22 mouse cellular contexts compared by ENCODE assay signal in the genomic region with DNA sequence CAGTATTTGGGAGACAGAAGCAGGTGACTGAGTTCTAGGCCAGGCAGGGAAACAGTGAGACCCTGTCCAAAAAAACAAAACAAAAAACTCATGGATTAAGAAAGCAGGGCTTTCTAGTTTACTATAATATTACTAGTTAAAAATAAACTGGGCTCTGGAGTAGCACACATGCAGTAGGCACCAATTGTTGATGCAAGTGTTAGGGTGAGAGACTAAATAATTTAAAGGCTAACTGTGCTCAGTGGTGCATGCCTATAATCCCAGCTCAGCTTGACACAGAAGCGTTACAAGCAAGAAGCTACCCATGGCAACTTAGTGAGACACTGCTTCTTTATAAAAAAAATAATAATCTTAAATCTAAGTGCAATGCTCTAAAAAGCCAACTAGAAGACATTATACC. TPM values are rescaled to one million over a fixed set of nuclear protein-coding genes. Genes with fewer than 3 reads are reported as not detected.
DNase-seq lines count a peak whose midpoint lies in the region; ATAC-seq lines count a peak whose summit lies in the region.
"Had no signal": no experiment of that assay in that cellular context is flagged by ENCODE, and none has a peak within 500 bp of the region (broad histone marks: within the 10 kb centered on the region; RNA-seq: fewer than 3 reads in every experiment).

No protein-coding gene starts in this region.

- H3K36me3 ChIP-seq in kidney, embryonic 14.5 days (ENCODE audit: control insufficient read depth, insufficient read depth, low read length) = peaks cover 23% of the 10 kb centered on the region
- peaks cover 17% of the 10 kb centered on the region; the same call in 1 of the 2 replicates for H3K36me3 ChIP-seq in kidney, embryonic 16.5 days (ENCODE audit: insufficient read depth, low read length)

- H3K9ac ChIP-seq in kidney, embryonic 14.5 days (ENCODE audit: low read depth, low read length) = no peak overlapping the region
- no peak overlapping the region for H3K9ac ChIP-seq in kidney, embryonic 16.5 days (replicated peaks; ENCODE audit: low read length)
- H3K9ac ChIP-seq: embryonic facial prominence, embryonic 13.5 days; embryonic facial prominence, embryonic 15.5 days; forebrain, embryonic 12.5 days had no signal

- no peaks in the 10 kb centered on the region for H3K4me1 ChIP-seq in kidney, embryonic 14.5 days (ENCODE audit: control insufficient read depth, insufficient read depth, low read length)
- H3K4me1 ChIP-seq in kidney, embryonic 16.5 days (ENCODE audit: insufficient read depth, low read length) = peaks cover 9% of the 10 kb centered on the region
- H3K4me1 ChIP-seq: embryonic facial prominence, embryonic 13.5 days; embryonic facial prominence, embryonic 15.5 days; forebrain, embryonic 10.5 days; forebrain, embryonic 12.5 days had no signal

- no peaks in the 10 kb centered on the region for H3K9me3 ChIP-seq in kidney, embryonic 14.5 days (ENCODE audit: control insufficient read depth, low read length)
- H3K9me3 ChIP-seq in kidney, embryonic 16.5 days (ENCODE audit: low read length) = no peaks in the 10 kb centered on the region
- H3K9me3 ChIP-seq: embryonic facial prominence, embryonic 13.5 days; embryonic facial prominence, embryonic 15.5 days; forebrain, embryonic 10.5 days; forebrain, embryonic 12.5 days had no signal

- 70% methylated on average over 1 of the region's 1 CpGs for WGBS in kidney, embryonic 14.5 days
- 46% methylated on average over 1 of the region's 1 CpGs for WGBS in kidney, embryonic 16.5 days

- H3K27ac ChIP-seq in kidney, embryonic 14.5 days (ENCODE audit: low read depth, low read length) = no peak overlapping the region
- H3K27ac ChIP-seq in kidney, embryonic 16.5 days (ENCODE audit: low read length) = peak overlapping the region; percentile 20
- H3K27ac ChIP-seq: embryonic facial prominence, embryonic 13.5 days; embryonic facial prominence, embryonic 15.5 days; forebrain, embryonic 10.5 days; forebrain, embryonic 12.5 days had no signal

- H3K4me3 ChIP-seq in kidney, embryonic 14.5 days (ENCODE audit: low read length) = no peak overlapping the region
- no peak overlapping the region for H3K4me3 ChIP-seq in kidney, embryonic 16.5 days (ENCODE audit: low read length)
- H3K4me3 ChIP-seq: embryonic facial prominence, embryonic 13.5 days; embryonic facial prominence, embryonic 15.5 days; erythroblast, embryonic 14.5 days; forebrain, embryonic 10.5 days; forebrain, embryonic 12.5 days had no signal

- peak; percentile 29 for DNase-seq in kidney, adult 9 months
- DNase-seq in kidney, adult 18-20 months = no peak
- DNase-seq in retina, embryonic 14.5 days (ENCODE audit: low spot score) = peak; percentile 33
- DNase-seq in retina, postnatal 1 day = no peak
- DNase-seq: adrenal gland, adult 2 months; adrenal gland, postnatal 10 days; adrenal gland, postnatal 25 days; cerebellum, adult 11 months; cerebellum, adult 18-20 months; cerebellum, adult 8-10 months; cerebellum, adult 9-11 months; cerebellum, postnatal 14 days; cerebellum, postnatal 36 days; embryo, embryonic 11 days had no signal

- H3K4me2 ChIP-seq in kidney, embryonic 14.5 days (replicated peaks; ENCODE audit: low read depth, low read length) = no peak overlapping the region
- H3K4me2 ChIP-seq in kidney, embryonic 16.5 days (replicated peaks; ENCODE audit: low read depth, low read length) = no peak overlapping the region
- H3K4me2 ChIP-seq: embryonic facial prominence, embryonic 13.5 days; embryonic facial prominence, embryonic 15.5 days; forebrain, embryonic 12.5 days had no signal

- H3K27me3 ChIP-seq in kidney, embryonic 14.5 days (ENCODE audit: control insufficient read depth, insufficient read depth, low read length) = no peaks in the 10 kb centered on the region
- no peaks in the 10 kb centered on the region for H3K27me3 ChIP-seq in kidney, embryonic 16.5 days (ENCODE audit: insufficient read depth, low read length)
- H3K27me3 ChIP-seq: embryonic facial prominence, embryonic 13.5 days; embryonic facial prominence, embryonic 15.5 days; forebrain, embryonic 12.5 days had no signal

- ATAC-seq in kidney, embryonic 14.5 days (ENCODE audit: low FRiP score, low TSS enrichment) = no peak
- ATAC-seq in kidney, embryonic 16.5 days (ENCODE audit: low FRiP score, low TSS enrichment) = peak; percentile 68; the same call in 1 of the 2 replicates
- ATAC-seq: forebrain, embryonic 14.5 days had no signal

RNA-seq across cellular contexts. Expression of a gene that starts 10.9 kb away (rescaled TPM):
- polyA plus RNA-seq in kidney, embryonic 14.5 days (2014; fragmentation: Nextera tagmentation; extraction: Ambion mirVana) = 756 and 1,061 TPM in 2 replicates
- 464 and 479 TPM in 2 replicates for polyA plus RNA-seq in kidney, embryonic 16.5 days (2015; fragmentation: Nextera tagmentation; extraction: Ambion mirVana)

Comparison
In these comparisons a context has a peak if more than half of its experiments do, and no peak if none do; other contexts are left out.
1. DNase-seq: peak in kidney, adult 9 months (single experiment) and retina, embryonic 14.5 days (single experiment); none in kidney, adult 18-20 months (single experiment) and retina, postnatal 1 day (single experiment).